Mouse (Mus musculus) E14TG2a.4 (cell line): ENCODE data around the gene Ep300.

Experiments used
- H3K27me3 ChIP-seq: 2 replicates; pipeline ENCODE4 v1.6.1; 2014; ENCODE audit warnings: low read length, control low read depth; ENCODE audit not compliant: insufficient read depth
- H3K36me3 ChIP-seq: 2 replicates; pipeline ENCODE4 v1.6.1; 2014; ENCODE audit warnings: low read length, control low read depth; ENCODE audit not compliant: insufficient read depth
- H3K4me1 ChIP-seq: replicated peaks from 2 replicates; pipeline ENCODE4 v1.6.1; 2014; ENCODE audit warnings: low read depth, low read length, control low read depth
- H3K4me3 ChIP-seq: replicated peaks from 2 replicates; pipeline ENCODE4 v1.5.1; 2014; ENCODE audit warnings: mild to moderate bottlenecking, low read length
- H3K9me3 ChIP-seq: 2 replicates; pipeline ENCODE4 v1.6.1; 2014; ENCODE audit warnings: low read length, control low read depth
- CTCF ChIP-seq: conservative IDR thresholded peaks from 2 replicates; pipeline ENCODE4 v1.5.1; 2014; ENCODE audit warnings: low read length
- NANOG ChIP-seq: IDR thresholded peaks from 2 replicates; pipeline ENCODE4 v1.6.1; 2014; ENCODE audit warnings: borderline replicate concordance, low read length, mixed read lengths
- POU5F1 ChIP-seq: IDR thresholded peaks from 2 replicates; pipeline ENCODE4 v1.6.1; 2014; ENCODE audit warnings: low read length, borderline replicate concordance

Ep300 gene

GRCm38 (mm10) chr15:81693366-81693966, 108.3 kb downstream of the Ep300 start:
- TF ChIP-seq POU5F1 (no peak), NANOG (0 out of 2 replicates have a peak, but pooled peaks have one; percentile 3)
- peak overlapping the region; percentile 83 for H3K4me3 ChIP-seq
- peaks cover 18% of the 10 kb centered on the region for H3K36me3 ChIP-seq

GRCm38 (mm10) chr15:81693967-81694881, 109.1 kb downstream of the Ep300 start:
- no peak for TF ChIP-seq NANOG
- TF ChIP-seq CTCF: no peak
- TF ChIP-seq POU5F1: no peak
- Histone ChIP-seq H3K36me3 (peaks cover 10% of the 10 kb centered on the region), H3K4me3 (peak overlapping the region; percentile 83), H3K27me3 (peaks cover 59% of the 10 kb centered on the region), H3K9me3 (no peaks in the 10 kb centered on the region), H3K4me1 (peaks cover 39% of the 10 kb centered on the region)

More at GRCm38 (mm10) chr15:81693366-81693966, 108.3 kb downstream of the Ep300 start:
- no peaks in the 10 kb centered on the region for H3K9me3 ChIP-seq
- peaks cover 59% of the 10 kb centered on the region for H3K27me3 ChIP-seq
- H3K4me1 ChIP-seq: peaks cover 32% of the 10 kb centered on the region

- peaks cover 59% of the 10 kb centered on the region for H3K27me3 ChIP-seq
- H3K4me1 ChIP-seq: peaks cover 46% of the 10 kb centered on the region
- TF ChIP-seq CTCF (no peak), NANOG (no peak), POU5F1 (no peak)
- H3K4me3 ChIP-seq: peak overlapping the region; percentile 83
- H3K9me3 ChIP-seq: no peaks in the 10 kb centered on the region
- H3K36me3 ChIP-seq: peaks cover 5% of the 10 kb centered on the region; the same call in 1 of the 2 replicates
Observed at GRCm38 (mm10) chr15:81694891-81695290, 109.7 kb downstream of the Ep300 start.

GRCm38 (mm10) chr15:81697175-81697574, 112.0 kb downstream of the Ep300 start, which contains the start of gene Chadl:
Gene Chadl (minus strand): TSS chr15:81697287.
- peaks cover 51% of the 10 kb centered on the region for H3K27me3 ChIP-seq
- TF ChIP-seq POU5F1 (no peak), CTCF (no peak), NANOG (no peak)
- no peaks in the 10 kb centered on the region for H3K9me3 ChIP-seq
- peaks cover 51% of the 10 kb centered on the region for H3K4me1 ChIP-seq
- H3K4me3 ChIP-seq: no peak within 1 kb of the TSS
- peaks cover 3% of the 10 kb centered on the region; the same call in 1 of the 2 replicates for H3K36me3 ChIP-seq

- TF ChIP-seq CTCF: peak; percentile 71
- no peak for TF ChIP-seq NANOG
- TF ChIP-seq POU5F1: no peak
- H3K27me3 ChIP-seq: peaks cover 44% of the 10 kb centered on the region
- H3K9me3 ChIP-seq: no peaks in the 10 kb centered on the region
- H3K4me3 ChIP-seq: no peak overlapping the region
- H3K36me3 ChIP-seq: peaks cover 10% of the 10 kb centered on the region
- H3K4me1 ChIP-seq: peaks cover 51% of the 10 kb centered on the region
Observed at GRCm38 (mm10) chr15:81697847-81698246, 112.7 kb downstream of the Ep300 start.

GRCm38 (mm10) chr15:81698532-81698931, 113.4 kb downstream of the Ep300 start:
- Histone ChIP-seq H3K36me3 (peaks cover 16% of the 10 kb centered on the region), H3K4me1 (peaks cover 51% of the 10 kb centered on the region), H3K27me3 (peaks cover 37% of the 10 kb centered on the region), H3K9me3 (no peaks in the 10 kb centered on the region), H3K4me3 (no peak overlapping the region)
- TF ChIP-seq NANOG (no peak), CTCF (no peak), POU5F1 (no peak)

GRCm38 (mm10) chr15:81700161-81700560, 115.0 kb downstream of the Ep300 start:
- Histone ChIP-seq H3K27me3 (peaks cover 22% of the 10 kb centered on the region), H3K4me1 (peaks cover 61% of the 10 kb centered on the region), H3K4me3 (no peak overlapping the region), H3K36me3 (peaks cover 33% of the 10 kb centered on the region), H3K9me3 (no peaks in the 10 kb centered on the region)
- TF ChIP-seq NANOG: no peak
- no peak for TF ChIP-seq CTCF
- TF ChIP-seq POU5F1: no peak

GRCm38 (mm10) chr15:81700601-81701000, 115.5 kb downstream of the Ep300 start:
- TF ChIP-seq NANOG (peak; percentile 35; the same call in 1 of the 2 replicates), POU5F1 (no peak)
- peaks cover 18% of the 10 kb centered on the region for H3K27me3 ChIP-seq
- H3K36me3 ChIP-seq: peaks cover 37% of the 10 kb centered on the region
- peaks cover 64% of the 10 kb centered on the region for H3K4me1 ChIP-seq
- H3K9me3 ChIP-seq: no peaks in the 10 kb centered on the region
- no peak overlapping the region for H3K4me3 ChIP-seq
